Mouse (Mus musculus) bone marrow, adult 2 months (tissue): Measurements from ENCODE around the gene Hydin.

Source experiments
- CTCF ChIP-seq: fragments of 200-500 bp; IDR thresholded peaks from 2 replicates; pipeline ENCODE4 v1.5.1; 2011; ENCODE audit warnings: low read length, control low read depth; ENCODE audit not compliant: control insufficient read depth, insufficient read depth
- POLR2A ChIP-seq: fragments of 200-500 bp; IDR thresholded peaks from 2 replicates; pipeline ENCODE4 v1.6.1; 2011; ENCODE audit warnings: low read depth, mild to moderate bottlenecking, control low read depth, low read length, borderline replicate concordance; ENCODE audit not compliant: control insufficient read depth

GRCm38 (mm10) chr8:110419711-110420110, 152.9 kb downstream of the Hydin start:
- TF ChIP-seq POLR2A (no peak), CTCF (no peak)
